Mouse (Mus musculus) cortical plate, adult 2 months (tissue): ENCODE results near the gene Zfp626. TPM values are rescaled to one million over a fixed set of nuclear protein-coding genes. Genes with fewer than 3 reads are reported as not detected.
"Not testable (repeated sequence)": the region's sequence is repeated elsewhere in the genome, so short reads cannot be mapped to it uniquely, and the experiment has no call there.

ENCODE experiments used
- H3K27ac ChIP-seq: fragments of 200-500 bp; 2 replicates; pipeline ENCODE4 v1.5.1; 2012; ENCODE audit warnings: low read length, control low read depth, inconsistent platforms; ENCODE audit not compliant: insufficient read depth
- H3K4me1 ChIP-seq: fragments of 200-500 bp; 2 replicates; pipeline ENCODE4 v1.6.1; 2011; ENCODE audit warnings: low read length; ENCODE audit not compliant: control insufficient read depth, insufficient read depth
- H3K4me3 ChIP-seq: fragments of 200-500 bp; 2 replicates; pipeline ENCODE4 v1.5.1; 2011; ENCODE audit warnings: mild to moderate bottlenecking, low read length, control low read depth; ENCODE audit not compliant: insufficient read depth
- CTCF ChIP-seq: fragments of 200-500 bp; IDR thresholded peaks from 2 replicates; pipeline ENCODE4 v1.5.1; 2011; ENCODE audit warnings: mild to moderate bottlenecking, control low read depth, low read length; ENCODE audit not compliant: insufficient read depth; ENCODE audit errors: extremely low read depth
- POLR2A ChIP-seq: fragments of 200-500 bp; IDR thresholded peaks from 2 replicates; pipeline ENCODE4 v1.6.1; 2011; ENCODE audit warnings: mild to moderate bottlenecking, low read length, control low read depth; ENCODE audit not compliant: insufficient read depth; ENCODE audit errors: extremely low read depth
- polyA plus RNA-seq: library from polyadenylated mRNA; depleted of rRNA; stranded (reverse); fragments of >200 nt; gene quantifications from 2 replicates; pipeline ENCODE4 v1.2.3, GENCODE M21; 2012; rRNA removed

Zfp626 gene
- 3.9 and 4.0 TPM in 2 replicates for polyA plus RNA-seq

DNA sequence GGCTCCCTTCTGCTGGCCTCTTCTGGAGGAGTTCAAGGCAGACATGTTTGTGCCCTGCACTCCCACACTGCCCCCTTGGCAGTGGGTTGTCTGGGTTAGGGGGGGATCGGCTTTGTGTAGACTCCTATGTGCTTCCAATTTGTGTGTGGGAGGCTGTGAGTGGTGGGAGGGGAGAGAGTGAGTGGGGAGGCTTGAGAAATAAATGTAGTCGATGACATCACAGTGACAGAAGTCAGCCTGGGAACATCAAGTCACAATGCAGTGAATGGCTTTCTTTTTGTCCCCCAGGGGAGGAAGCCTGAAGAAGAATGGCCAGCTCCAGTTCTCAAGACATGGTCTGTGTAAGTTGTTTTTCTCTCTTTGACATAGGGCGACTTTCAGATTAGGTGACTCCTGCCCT, at the start of gene Zfp626:
Zfp626 (plus strand) TSS at position 301 of the 400 bp plus-strand sequence.
- H3K27ac ChIP-seq, H3K4me1 ChIP-seq, H3K4me3 ChIP-seq: not testable (repeated sequence)

DNA sequence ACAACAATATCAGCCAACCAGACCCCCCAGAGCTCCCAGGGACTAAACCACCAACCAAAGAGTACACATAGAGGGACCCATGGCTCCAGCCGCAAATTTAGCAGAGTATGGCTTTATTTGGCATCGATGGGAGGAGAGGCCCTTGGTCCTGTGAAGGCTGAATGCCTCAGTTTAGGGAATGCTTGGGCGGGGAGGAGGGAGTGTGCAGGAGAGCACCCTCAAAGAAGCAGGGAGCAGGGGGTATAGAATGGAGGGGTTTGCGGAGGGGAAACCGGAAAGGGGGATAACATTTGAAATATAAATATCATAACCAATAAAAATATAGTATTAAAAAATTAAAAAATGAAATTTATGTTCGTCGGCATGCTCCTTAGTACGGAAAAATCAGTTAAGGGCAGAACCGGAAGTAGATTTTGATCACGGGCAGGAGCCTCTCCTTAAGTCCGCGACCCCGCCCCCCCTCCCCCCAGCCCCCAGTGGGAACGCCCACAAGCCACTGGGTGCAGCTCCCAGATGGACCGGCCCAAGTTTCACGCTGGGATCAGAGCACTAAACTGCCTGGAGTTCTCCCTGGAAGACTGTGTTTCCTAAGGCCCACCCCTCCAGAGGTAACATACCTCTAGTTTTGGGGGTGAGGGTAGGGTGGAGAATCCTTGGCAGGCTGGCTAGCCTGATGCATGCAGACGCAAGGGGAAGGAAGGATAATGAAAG, 41.7 kb upstream of the Zfp626 start:
- Histone ChIP-seq H3K4me3 (no peak overlapping the region), H3K4me1 (no peaks in the 10 kb centered on the region)

DNA sequence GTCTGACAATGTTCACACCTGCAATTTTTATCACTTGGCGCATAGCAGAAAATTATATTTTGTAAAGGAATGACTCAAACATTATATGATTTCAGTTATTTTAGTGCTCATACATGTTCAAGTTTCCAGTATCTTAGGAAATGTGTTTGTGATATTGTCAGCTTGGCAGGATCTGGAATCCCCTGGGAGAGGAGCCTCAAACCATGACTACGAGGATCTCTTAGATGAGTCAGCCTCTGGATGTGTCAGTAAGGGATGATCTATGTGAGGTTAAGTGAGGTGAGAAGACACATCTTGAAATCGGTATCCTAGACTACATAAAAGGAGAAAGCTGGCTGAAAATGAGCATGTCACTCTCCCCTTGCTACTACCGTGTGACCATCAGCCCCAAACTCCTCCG, 17.7 kb upstream of the Zfp626 start:
- Histone ChIP-seq H3K4me1 (no peaks in the 10 kb centered on the region), H3K27ac (no peak overlapping the region)
- TF ChIP-seq POLR2A (no peak), CTCF (no peak)

More for the DNA sequence above, 41.7 kb upstream of the Zfp626 start:
- no peak overlapping the region for H3K27ac ChIP-seq
- TF ChIP-seq POLR2A (no peak), CTCF (no peak)

DNA sequence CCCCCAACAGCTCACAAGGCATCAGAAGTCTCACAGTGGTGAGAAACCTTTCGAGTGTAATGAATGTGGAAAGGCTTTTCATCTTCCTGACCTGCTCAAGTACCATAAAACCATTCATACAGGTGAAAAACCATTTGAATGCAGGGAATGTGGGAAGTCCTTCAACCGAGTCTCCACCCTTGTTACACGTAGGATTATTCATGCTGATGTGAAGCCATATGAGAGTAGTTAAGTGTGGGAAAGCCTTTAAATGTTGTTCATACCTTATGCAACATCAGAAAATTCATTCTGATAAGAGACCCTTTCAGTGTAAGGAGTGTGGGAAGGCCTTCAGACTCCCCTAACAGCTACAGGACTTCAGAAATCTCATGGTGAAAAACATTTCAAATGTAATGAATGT, 13.1 kb upstream of the Zfp626 start:
- H3K4me1 ChIP-seq, H3K4me3 ChIP-seq, H3K27ac ChIP-seq: not testable (repeated sequence)

More for the DNA sequence above, 17.7 kb upstream of the Zfp626 start:
- no peak overlapping the region for H3K4me3 ChIP-seq

DNA sequence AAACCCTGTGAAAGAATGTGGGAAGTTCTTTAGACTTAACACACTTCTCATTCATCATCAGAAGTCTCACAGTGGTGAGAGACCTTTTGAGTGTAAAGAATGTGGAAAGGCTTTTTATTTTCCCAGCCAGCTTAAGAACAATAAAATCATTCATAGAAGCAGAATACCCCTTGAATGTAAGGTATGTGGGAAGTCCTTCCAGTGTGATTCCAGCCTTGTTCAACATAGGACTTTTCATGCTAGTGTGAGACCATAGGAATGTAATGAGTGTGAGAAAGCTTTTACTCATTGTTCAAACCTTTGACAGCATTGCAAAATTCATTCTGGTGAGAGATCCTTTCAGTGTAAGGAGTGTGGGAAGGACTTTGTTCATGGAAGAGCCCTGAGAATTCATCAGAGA, 12.4 kb upstream of the Zfp626 start:
- H3K4me3 ChIP-seq: no peak overlapping the region
- no peak for TF ChIP-seq CTCF
- no peak overlapping the region for H3K27ac ChIP-seq

DNA sequence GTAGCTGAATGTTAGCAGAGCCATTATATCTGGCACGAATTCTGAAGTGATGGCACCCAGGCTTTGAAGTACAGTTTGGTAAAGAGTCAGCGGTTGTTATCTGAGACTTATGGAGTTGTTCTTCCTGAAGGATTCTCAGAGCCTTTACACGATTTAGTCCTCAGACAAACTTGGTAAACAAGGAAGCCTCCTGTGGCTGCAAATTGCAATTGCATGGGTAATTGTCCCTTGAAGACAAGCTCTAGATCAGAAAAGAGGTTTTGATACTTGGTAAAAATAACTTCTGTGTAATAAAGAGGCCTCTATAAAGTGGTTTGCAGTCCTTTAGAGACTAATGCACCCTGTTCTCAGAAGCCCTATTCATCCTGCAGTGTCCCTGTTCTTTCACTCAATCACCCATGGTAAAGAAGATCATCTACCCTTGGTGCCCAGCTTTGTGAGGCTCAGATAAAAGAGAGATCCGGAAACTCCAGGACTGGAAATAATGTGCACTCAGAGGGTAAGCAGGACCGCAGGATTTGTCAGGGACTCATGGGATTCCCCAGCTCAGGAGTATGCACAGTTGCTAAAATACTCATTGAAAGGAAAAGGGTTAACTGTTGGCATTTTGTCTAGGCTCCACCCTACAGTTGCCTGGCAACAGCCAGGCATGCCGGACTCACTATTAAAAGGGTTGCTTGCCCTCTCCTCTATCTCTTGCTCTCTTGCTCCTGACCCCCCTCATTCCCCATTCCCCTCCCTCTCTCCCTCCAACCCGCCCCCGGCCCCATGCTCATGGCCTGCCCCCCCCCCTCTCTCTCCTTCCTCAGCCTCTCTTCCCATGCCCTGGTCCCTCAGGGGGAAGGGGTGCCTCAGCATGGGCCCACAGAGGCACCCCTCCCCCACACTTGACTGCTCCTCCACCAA, 8.8 kb upstream of the Zfp626 start:
- TF ChIP-seq CTCF: no peak
- TF ChIP-seq POLR2A: no peak
- Histone ChIP-seq H3K4me1 (no peaks in the 10 kb centered on the region), H3K27ac (no peak overlapping the region), H3K4me3 (no peak overlapping the region)

More for the DNA sequence above, 12.4 kb upstream of the Zfp626 start:
- no peaks in the 10 kb centered on the region for H3K4me1 ChIP-seq

DNA sequence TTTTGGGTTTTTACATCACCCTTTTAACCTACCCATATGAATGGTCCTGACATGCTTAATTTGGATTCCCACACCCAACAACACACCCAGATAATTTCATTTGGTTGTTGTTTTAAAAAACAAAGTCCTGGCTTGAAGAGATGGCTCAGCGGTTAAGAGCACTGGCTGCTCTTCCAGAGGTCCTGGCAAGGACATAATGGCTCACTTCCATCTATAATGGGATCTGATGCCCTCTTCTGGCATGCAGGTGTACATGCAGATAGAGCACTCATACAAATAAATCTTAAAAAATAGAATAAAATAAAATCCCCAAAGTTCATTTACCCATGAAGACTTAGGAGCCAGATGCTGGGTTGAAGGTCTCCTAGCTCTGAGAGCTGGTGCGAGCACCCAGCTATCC, 5.9 kb upstream of the Zfp626 start:
- H3K27ac ChIP-seq: no peak overlapping the region
- no peaks in the 10 kb centered on the region for H3K4me1 ChIP-seq
- no peak for TF ChIP-seq POLR2A
- peak; percentile 11; the same call in 1 of the 2 replicates for TF ChIP-seq CTCF
- H3K4me3 ChIP-seq: no peak overlapping the region

DNA sequence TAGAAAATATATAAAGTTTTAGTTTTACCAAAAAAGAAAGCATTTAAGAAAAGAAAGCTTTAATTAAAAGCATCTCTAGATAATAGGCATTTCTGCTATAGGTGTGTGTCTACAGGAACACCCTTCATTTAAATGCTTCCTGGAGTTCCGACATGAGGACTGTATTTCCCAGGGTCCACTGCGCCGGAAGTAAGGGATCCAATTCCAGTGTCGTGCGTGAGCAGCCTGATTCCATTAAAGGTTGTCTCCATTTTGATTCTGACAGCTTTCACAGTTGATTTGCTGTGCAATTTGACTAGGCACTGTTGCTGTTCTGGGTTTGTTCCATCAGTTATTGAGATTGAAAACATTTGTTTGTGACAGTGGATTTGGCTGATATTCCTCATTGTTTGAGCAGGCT, 4.0 kb upstream of the Zfp626 start:
- TF ChIP-seq POLR2A (no peak), CTCF (no peak)
- H3K4me3 ChIP-seq: no peak overlapping the region
- no peaks in the 10 kb centered on the region for H3K4me1 ChIP-seq
- H3K27ac ChIP-seq: no peak overlapping the region

DNA sequence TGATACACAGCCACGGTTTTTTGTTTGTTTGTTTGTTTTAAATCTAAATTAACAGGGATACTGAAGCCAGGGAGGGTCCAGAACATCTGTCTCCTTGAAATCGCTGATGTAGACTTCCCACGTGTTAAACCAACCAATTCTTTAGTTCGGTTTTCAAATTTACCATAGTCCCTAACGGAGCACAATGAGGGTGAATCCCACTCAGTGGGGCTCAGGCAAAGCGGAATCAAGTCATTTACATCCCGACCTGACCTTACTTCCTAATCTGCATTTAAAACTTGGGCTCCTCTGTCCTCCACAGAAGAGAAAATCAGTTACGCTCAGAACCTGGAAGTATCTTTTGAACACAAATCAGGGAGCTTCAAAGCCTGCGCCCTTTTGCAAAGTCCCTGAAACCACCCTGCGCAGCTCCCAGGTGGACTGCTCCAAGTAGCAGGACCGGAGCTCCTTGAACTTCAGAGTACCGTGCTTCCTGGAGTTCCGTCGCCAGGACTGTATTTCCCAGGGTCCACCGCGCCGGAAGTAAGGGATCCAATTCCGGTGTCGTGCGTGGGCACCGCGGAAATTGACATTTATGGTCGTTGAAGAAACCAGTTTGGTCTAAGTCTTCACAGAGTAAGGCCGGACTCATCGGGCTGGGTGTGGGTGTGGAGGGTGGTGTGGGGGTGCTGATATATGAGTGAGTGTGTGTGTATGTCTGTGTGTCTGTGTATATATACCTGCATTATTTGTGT, 2.5 kb upstream of the Zfp626 start:
- no peak overlapping the region for H3K27ac ChIP-seq
- H3K4me1 ChIP-seq: no peaks in the 10 kb centered on the region
- peak overlapping the region; percentile 63 for H3K4me3 ChIP-seq
- TF ChIP-seq POLR2A (peak; percentile 73), CTCF (no peak)

DNA sequence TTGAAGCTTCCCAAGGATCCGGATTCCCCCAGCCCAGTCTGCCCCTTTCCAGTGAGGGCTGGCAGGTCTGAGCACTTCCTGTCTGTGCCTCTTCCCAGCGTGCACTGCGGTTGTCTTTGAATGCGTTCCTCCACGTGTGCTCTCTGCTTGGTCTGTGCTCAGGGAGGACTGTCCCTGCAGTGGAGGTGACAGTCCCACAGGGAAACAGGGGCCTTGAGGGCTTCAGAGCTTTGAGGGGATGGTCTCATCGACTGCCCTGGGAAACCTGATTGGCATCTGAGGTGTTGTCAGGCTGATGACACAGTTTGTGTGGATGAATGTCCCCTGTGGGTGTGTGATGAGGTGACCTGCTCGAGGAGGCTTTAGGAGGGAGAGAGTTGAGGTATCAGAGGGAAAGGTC, 309 bp downstream of the Zfp626 start:
- not testable (repeated sequence) for H3K4me1 ChIP-seq, H3K4me3 ChIP-seq, H3K27ac ChIP-seq
